Mouse (Mus musculus) forebrain, postnatal 0 days (tissue): ENCODE data around the gene Sp110. TPM values are rescaled to one million over a fixed set of nuclear protein-coding genes. Genes with fewer than 3 reads are reported as not detected.
"Not testable (repeated sequence)": the region's sequence is repeated elsewhere in the genome, so short reads cannot be mapped to it uniquely, and the experiment has no call there.

Source experiments
- ATAC-seq: fragments of 200-750 bp; cut with Nextera tagmentation; 2 replicates; pipeline ENCODE4 v1.8.0; 2017; ENCODE audit warnings: mild to moderate bottlenecking, moderate library complexity
- DNase-seq: peaks from one replicate; pipeline ENCODE4 v3.0.0-alpha.2; 2015
- H3K27ac ChIP-seq: fragments of 300-500 bp; sonication (generic); 2 replicates; pipeline ENCODE4 v1.5.1; 2014; ENCODE audit warnings: low read depth, mild to moderate bottlenecking, antibody characterized with exemption, low read length, moderate library complexity, mixed read lengths
- H3K27me3 ChIP-seq: fragments of 300-500 bp; sonication (generic); 2 replicates; pipeline ENCODE4 v1.6.1; 2014; ENCODE audit warnings: mild to moderate bottlenecking, low read length, mixed read lengths; ENCODE audit not compliant: insufficient read depth
- H3K36me3 ChIP-seq: fragments of 300-500 bp; sonication (generic); 2 replicates; pipeline ENCODE4 v1.6.1; 2014; ENCODE audit warnings: mild to moderate bottlenecking, moderate library complexity; ENCODE audit not compliant: insufficient read depth
- H3K4me1 ChIP-seq: fragments of 300-500 bp; sonication (generic); 2 replicates; pipeline ENCODE4 v1.6.1; 2014; ENCODE audit warnings: antibody characterized with exemption; ENCODE audit not compliant: insufficient read depth
- H3K4me2 ChIP-seq: fragments of 300-500 bp; sonication (generic); 2 replicates; pipeline ENCODE4 v1.6.1; 2014; ENCODE audit warnings: low read depth, mild to moderate bottlenecking, moderate library complexity
- H3K4me3 ChIP-seq: fragments of 300-500 bp; sonication (generic); 2 replicates; pipeline ENCODE4 v1.5.1; 2014; ENCODE audit warnings: low read depth, low read length, mixed read lengths
- H3K9ac ChIP-seq: fragments of 300-500 bp; sonication (generic); 2 replicates; pipeline ENCODE4 v1.6.1; 2014; ENCODE audit warnings: mild to moderate bottlenecking
- H3K9me3 ChIP-seq: fragments of 300-500 bp; sonication (generic); 2 replicates; pipeline ENCODE4 v1.6.1; 2016; ENCODE audit warnings: low read length
- WGBS: fragments of 180-500 bp; shearing (Covaris S2); extraction: QIAGEN DNeasy Blood & Tissue Kit; methylation state at CpG from one replicate; pipeline ENCODE4 v1.1.7; 2014; 5-methylcytosine and 5-hydroxymethylcytosine counted together
- polyA plus RNA-seq: library from polyadenylated mRNA; unstranded; fragments of >200 nt; fragmentation: Nextera tagmentation; extraction: Ambion mirVana; gene quantifications from 2 replicates; pipeline ENCODE4 v1.2.1, GENCODE M21; 2015
- total RNA-seq: library from RNA; depleted of rRNA; stranded (reverse); fragments of >200 nt; gene quantifications from 2 replicates; pipeline ENCODE4 v1.2.3, GENCODE M21; 2014; rRNA removed

Sp110 gene
- total and polyA plus RNA-seq, 2 experiments from 2014 or later = 0.94 to 1.3 TPM

DNA sequence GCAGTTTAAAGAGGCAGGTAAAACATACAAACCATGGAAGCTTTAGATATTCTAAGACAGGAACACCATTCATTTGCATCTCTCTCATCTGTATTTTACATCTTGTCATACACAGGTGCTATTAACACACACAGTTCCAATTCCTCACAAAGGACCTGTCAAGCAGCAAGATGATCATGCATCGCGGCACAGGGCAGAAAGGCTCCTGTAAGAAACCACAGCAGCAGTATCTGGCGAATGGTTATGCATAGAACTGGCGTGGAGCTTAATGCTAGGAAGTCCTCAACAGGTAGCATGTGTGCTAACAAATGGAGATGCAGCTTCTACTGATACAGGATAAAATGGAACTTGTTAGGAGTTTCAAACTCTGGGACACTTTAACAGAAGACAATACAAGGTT is 43.4 kb downstream of the Sp110 start:
- ATAC-seq = not testable (repeated sequence)

DNA sequence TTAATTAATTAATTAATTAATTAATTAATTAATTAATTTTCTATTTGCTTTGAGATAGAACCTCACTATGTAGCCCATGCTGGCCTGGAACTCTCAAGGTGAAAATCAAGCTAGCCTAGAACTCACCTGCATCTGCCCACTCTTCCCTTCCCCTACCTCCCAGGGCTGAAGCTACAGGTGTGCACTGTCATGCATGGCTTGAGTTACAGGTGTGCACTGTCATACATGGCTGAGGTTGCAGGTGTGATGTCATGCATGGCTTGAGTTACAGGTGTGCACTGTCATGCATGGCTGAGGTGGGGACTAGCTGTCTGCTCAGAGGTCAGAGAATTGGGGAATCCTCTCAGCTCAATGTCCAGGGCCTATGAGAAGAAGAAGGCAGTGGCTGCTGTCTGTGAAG is 52.2 kb downstream of the Sp110 start:
- H3K27me3 ChIP-seq, H3K4me2 ChIP-seq, H3K9me3 ChIP-seq, H3K36me3 ChIP-seq, ATAC-seq, H3K9ac ChIP-seq, H3K4me3 ChIP-seq, DNase-seq, H3K4me1 ChIP-seq, H3K27ac ChIP-seq: not testable (repeated sequence)

More for the DNA sequence above, 43.4 kb downstream of the Sp110 start:
- not testable (repeated sequence) for H3K27ac ChIP-seq, H3K4me1 ChIP-seq, H3K27me3 ChIP-seq, H3K36me3 ChIP-seq, H3K9ac ChIP-seq, DNase-seq, H3K4me2 ChIP-seq, H3K4me3 ChIP-seq, H3K9me3 ChIP-seq
- WGBS = 86% methylated on average over 4 of the region's 4 CpGs

DNA sequence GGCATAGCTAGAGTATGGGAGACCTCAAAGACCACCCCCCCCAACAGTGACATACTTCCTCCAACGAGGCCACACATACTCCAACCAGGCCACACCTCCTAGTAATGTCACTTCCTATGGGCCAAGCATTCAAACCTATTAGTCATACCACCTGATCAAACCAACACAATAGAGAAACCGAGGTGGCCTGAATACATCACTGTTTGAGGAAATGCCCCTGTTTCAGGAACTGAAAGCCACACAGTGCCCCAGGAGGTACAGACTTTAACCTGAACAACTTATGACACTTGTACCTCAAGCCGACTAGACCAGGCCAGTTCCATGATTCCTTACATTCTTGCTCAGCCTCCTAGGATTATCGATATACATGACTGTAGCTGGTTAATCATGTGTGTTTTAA is 54.8 kb downstream of the Sp110 start:
- H3K36me3 ChIP-seq, H3K27ac ChIP-seq, H3K9me3 ChIP-seq, H3K4me2 ChIP-seq, H3K27me3 ChIP-seq, H3K4me1 ChIP-seq, H3K4me3 ChIP-seq, H3K9ac ChIP-seq, ATAC-seq, DNase-seq: not testable (repeated sequence)
- 92% methylated on average over 3 of the region's 4 CpGs for WGBS

- not testable (repeated sequence) for H3K9me3 ChIP-seq, H3K9ac ChIP-seq, H3K4me1 ChIP-seq, H3K27me3 ChIP-seq, H3K4me2 ChIP-seq, DNase-seq, H3K36me3 ChIP-seq, H3K4me3 ChIP-seq, H3K27ac ChIP-seq, ATAC-seq
- WGBS = 67% methylated on average over 13 of the region's 15 CpGs
Observed at GRCm38 (mm10) chr1:85528451-85529110, 70.0 kb downstream of the Sp110 start.

Other genes starting within 250 kb of the Sp110 start
- gene G530012D18Rik, start 23.1 kb downstream of the Sp110 start, total RNA-seq = not detected in 2 replicates
- not detected in 2 replicates for gene G530012D18Rik, start 23.1 kb downstream of the Sp110 start, polyA plus RNA-seq
- 1.1 and 2.0 TPM in 2 replicates for gene Sp140, start 1.6 kb upstream of the Sp110 start, total RNA-seq
- 0.25 and 0.74 TPM in 2 replicates for gene Sp140, start 1.6 kb upstream of the Sp110 start, polyA plus RNA-seq
- 0.46 and 0.95 TPM in 2 replicates for gene Sp100, start 51.2 kb upstream of the Sp110 start, total RNA-seq
- 0.74 and 1.1 TPM in 2 replicates for gene Sp100, start 51.2 kb upstream of the Sp110 start, polyA plus RNA-seq
- gene A630001G21Rik, start 179.8 kb upstream of the Sp110 start, total RNA-seq = 0.46 and 2.0 TPM in 2 replicates
- gene A630001G21Rik, start 179.8 kb upstream of the Sp110 start, polyA plus RNA-seq = 0.19 and 0.25 TPM in 2 replicates
- gene Cab39, start 194.6 kb upstream of the Sp110 start, total RNA-seq = 191 and 216 TPM in 2 replicates
- gene Cab39, start 194.6 kb upstream of the Sp110 start, polyA plus RNA-seq = 41.1 and 46.1 TPM in 2 replicates